Mouse (Mus musculus) frontal cortex, postnatal 14 days (tissue): Measurements from ENCODE around the gene Lcn10.
"Not testable (repeated sequence)": the region's sequence is repeated elsewhere in the genome, so short reads cannot be mapped to it uniquely, and the experiment has no call there.

Source experiments
- DNase-seq, 2 experiments: peaks; one replicate each; pipeline ENCODE4 v3.0.0; 2022; ENCODE audit warnings: low spot score in 2 of 2

The Lcn10 gene

DNA sequence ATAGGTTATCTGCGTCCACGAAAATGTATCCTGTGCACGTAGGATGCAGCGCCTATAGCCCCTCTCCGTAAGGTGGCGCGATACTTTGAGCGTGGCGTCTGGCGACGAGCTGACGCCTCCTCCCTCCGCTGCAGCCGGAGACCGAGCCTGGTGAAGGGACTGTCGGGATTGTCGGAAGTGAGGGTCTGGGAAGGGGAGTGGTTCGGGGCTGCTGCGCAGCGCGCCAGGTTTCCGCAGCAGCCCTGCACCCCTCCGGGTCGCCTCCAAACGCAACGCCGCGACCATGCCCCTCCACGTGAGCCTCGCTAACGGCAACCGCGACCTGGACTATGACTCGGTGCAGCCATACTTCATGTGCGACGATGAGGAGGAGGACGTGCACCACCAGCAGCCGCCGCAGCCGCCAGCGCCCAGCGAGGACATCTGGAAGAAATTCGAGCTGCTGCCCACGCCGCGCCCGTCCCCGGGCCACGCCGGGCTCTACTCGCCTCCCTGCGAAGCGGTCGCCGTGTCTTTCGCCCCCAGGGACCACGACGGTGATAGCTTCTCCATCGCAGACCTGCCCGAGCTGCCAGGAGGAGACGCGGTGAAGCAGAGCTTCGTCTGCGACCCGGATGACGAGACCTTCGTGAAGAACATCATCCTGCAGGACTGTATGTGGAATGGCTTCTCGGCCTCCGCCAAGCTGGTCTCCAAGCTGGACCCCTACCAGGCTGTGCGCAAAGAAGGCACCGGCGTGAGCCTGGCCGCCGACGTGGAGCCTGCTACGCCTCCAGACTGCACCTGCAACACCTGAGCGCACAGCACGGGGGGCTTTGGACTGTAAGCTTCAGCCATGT lies 24.3 kb downstream of the Lcn10 start, which contains the start of gene Bmyc:
Bmyc (plus strand) TSS at position 97 of the 839 bp plus-strand sequence.
- peak; percentile 80 to 83 for DNase-seq

DNA sequence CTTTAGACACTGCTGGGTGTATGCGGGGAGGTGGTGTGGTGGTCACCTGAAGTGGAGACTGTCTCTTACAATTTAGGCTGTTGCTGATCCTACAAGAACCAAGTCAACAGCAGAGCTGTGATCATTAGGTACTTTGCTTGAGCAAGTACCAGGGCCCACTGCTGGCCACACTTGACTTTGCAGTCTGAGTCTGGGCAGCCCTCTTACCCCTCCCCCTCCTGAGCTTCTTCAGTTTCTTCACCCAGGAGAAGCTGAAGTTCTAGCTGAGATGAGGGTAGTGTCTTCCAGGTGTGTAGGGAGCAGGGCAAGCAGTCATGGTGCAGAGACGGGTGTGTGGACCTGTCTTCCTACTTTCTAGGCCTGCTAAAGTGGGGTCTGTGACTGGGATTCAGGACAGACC lies 25.6 kb downstream of the Lcn10 start:
- DNase-seq, result peak; percentile 27 to 43

DNA sequence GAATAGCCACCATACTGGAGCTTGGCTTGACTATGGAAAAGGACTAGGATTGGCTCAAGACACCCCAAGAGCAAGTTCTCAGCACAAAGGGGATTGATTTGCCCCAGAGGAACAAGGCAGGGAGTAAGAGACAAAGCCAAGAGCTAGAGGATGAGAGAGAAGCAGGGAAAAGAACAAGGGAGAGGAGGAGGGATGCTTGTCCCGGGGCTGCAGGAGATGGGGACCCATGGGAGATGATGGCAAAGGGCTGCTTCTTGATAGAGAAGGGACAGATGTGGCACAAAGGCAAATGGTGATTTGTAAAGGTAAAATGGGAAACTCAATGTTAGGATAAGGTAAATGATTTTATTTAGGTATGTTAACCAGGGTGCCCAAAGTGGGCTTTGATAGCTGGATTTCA lies 26.5 kb downstream of the Lcn10 start:
- not testable (repeated sequence) for DNase-seq

DNA sequence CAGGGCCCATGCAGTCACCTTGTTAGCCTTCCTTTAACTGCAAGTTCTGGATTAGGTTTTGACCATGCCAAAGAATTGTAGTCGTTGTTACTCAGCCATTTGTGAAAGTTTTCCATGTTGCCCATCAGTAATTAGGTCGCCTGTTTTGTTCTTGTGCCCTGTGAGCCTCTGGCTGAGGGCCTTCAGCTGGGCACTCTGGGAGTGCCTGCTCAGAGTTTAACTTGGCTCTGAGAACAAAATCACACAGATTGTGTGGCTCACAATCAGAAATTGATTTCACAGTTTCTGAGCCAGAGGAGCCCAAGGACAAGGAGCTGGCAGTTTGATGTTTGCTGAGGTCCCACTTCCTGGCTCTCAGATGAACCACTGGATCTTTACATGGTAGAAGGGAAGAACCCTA lies 27.3 kb downstream of the Lcn10 start:
- not testable (repeated sequence) for DNase-seq

DNA sequence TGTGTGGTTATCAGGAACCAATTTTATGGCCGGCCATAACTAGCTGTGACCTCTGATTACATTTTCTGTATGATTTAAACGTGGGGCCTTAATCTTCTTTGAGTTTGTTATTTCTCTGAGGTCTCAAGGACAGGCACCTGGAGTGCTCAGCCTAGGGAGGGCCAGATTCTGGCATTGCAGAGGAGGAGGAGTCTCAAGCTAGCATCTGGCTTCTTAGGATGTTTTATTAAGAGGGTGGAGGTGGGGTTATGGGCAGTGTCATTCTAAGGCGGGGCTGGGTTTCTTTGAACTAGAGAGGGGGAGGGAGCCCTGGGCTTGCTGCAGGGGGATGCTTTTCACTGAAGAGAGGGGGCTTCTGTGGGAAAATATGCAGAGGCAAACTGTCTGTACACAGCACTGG lies 29.1 kb downstream of the Lcn10 start:
- not testable (repeated sequence) for DNase-seq

DNA sequence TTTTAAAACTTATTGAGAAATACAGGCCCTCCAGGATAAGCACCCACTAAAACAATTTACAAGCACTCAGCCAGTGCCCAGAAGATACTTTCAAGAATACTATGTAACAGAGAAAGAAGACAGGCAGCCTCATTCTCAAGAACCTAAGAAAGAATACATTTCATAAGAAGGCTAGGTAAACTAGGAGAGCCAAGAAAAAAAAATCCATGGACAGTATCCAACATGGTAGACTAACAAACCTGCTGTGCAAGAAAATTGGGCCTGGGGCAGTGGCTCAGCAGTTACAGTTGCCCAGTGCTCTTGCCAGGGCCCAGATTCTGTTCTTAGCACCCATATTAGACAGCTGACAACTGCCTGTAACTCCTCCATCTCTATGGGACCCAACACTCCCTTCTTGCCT lies 34.7 kb downstream of the Lcn10 start:
- no peak for DNase-seq

DNA sequence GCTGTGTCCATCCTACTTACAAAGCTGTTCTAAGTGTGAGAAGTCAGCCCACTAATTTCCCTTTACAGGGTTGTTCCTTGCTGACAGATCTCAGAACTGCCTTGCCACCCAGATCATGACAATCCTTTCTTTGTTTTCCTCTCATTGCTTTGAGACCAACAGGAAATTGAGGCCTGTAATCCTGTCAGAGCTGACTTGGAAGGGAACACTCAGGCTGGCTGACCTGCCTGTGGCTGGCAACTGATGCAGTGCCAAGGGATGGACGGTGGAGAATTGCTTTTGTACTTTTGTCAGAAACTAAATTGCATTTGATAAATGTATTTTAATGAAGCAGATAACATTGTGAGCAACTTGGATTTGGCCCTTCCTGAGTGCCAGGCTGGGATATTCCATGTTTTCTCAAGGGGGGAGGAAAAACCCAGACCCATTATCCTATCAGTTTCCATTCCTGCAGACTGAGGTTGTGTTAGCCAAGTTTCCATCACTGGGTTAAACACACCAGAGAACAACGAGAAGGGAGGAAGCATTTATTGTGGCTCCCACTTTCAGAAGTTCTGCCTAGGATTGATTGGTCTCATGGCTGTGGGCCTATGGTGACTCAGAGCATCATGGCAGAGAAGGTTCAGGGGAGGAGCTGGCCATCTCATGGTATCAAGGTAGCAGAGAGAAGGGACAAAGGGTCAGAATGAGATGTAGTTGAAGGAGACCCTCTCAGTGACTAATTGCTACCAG lies 50.8 kb downstream of the Lcn10 start:
- no peak for DNase-seq
